Mouse (Mus musculus): ENCODE measurements at regions not wholly inside any gene's neighbourhood (a gene's known extent, or its start where the extent isn't known, plus 50 kb on each side); places are given as distances from the start of the nearest gene placed in this dataset.

- Histone ChIP-seq H3K27ac (replicated peaks) (no peak overlapping the region), H3K36me3 (no peaks in the 10 kb centered on the region), H3K4me1 (no peaks in the 10 kb centered on the region), H3K27me3 (replicated peaks) (no peaks in the 10 kb centered on the region), H3K4me3 (no peak overlapping the region), H3K9ac (no peak overlapping the region), H3K4me2 (no peak overlapping the region), H3K9me3 (no peaks in the 10 kb centered on the region)
- no peak for ATAC-seq (ENCODE audit: extremely low read depth, insufficient number of reproducible peaks, low FRiP score, low TSS enrichment)
- 39% methylated on average over 5 of the region's 5 CpGs for WGBS
Observed at GRCm38 (mm10) chr10:51291412-51292207, 188.8 kb upstream of the Gm49339 start.

DNA sequence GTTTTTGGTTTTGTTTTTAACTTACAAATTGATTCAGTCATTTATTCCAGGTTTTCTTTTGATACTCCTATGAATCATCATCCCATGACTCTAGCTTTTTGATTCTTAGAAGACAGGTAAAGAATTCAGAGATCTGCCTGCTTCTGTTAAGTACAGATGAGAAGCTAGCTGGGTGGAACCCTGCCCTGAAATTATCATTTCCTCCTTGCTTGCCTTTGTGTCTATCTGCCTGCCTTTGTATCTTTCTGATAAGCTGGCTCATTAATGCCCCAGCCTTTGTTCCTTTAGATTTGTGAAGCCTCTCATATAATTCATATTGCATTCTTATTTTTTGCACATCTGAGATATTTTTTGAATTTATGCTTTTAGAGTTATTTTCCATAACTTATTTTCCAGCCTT is 167.6 kb upstream of the Gm49339 start:
- no peak for ATAC-seq (ENCODE audit: extremely low read depth, insufficient number of reproducible peaks, low FRiP score, low TSS enrichment)
- Histone ChIP-seq H3K4me2 (no peak overlapping the region), H3K4me1 (no peaks in the 10 kb centered on the region), H3K9ac (no peak overlapping the region), H3K36me3 (no peaks in the 10 kb centered on the region), H3K27me3 (replicated peaks) (no peaks in the 10 kb centered on the region), H3K9me3 (no peaks in the 10 kb centered on the region), H3K27ac (replicated peaks) (no peak overlapping the region), H3K4me3 (no peak overlapping the region)

DNA sequence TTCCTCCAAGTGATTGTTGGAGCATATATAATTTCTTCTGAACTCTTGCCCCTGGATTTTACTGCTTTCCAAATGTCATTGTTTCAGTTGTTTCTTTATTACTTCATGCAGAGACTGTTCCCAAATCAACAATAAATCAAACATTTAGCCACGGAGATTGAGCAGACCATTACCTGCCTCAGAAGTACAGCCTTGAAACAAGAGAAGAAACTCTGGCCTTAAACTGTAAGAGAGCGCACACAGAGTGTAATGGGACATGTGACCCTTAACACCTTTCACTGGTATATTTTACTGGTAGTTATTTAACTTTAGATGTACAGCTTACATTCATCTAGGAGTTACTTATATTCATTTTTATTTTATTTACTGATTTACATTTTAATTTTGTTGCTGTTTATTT is 160.2 kb upstream of the Gm49339 start:
- 78% methylated on average over 2 of the region's 2 CpGs for WGBS
- no peak overlapping the region for H3K9ac ChIP-seq
- no peak overlapping the region for H3K4me3 ChIP-seq
- no peak overlapping the region for H3K27ac ChIP-seq (replicated peaks)
- ATAC-seq (ENCODE audit: extremely low read depth, insufficient number of reproducible peaks, low FRiP score, low TSS enrichment), result no peak
- H3K9me3 ChIP-seq, result no peaks in the 10 kb centered on the region
- no peaks in the 10 kb centered on the region for H3K4me1 ChIP-seq
- H3K27me3 ChIP-seq (replicated peaks), result no peaks in the 10 kb centered on the region
- H3K4me2 ChIP-seq, result no peak overlapping the region
- H3K36me3 ChIP-seq, result no peaks in the 10 kb centered on the region

- Histone ChIP-seq H3K9ac (no peak overlapping the region), H3K36me3 (no peaks in the 10 kb centered on the region), H3K9me3 (no peaks in the 10 kb centered on the region), H3K4me2 (no peak overlapping the region), H3K27me3 (replicated peaks) (no peaks in the 10 kb centered on the region), H3K4me1 (no peaks in the 10 kb centered on the region), H3K4me3 (no peak overlapping the region), H3K27ac (replicated peaks) (no peak overlapping the region)
- WGBS, result 66% methylated on average over 4 of the region's 4 CpGs
- ATAC-seq (ENCODE audit: extremely low read depth, insufficient number of reproducible peaks, low FRiP score, low TSS enrichment), result no peak
Observed at GRCm38 (mm10) chr10:51328772-51329171, 151.6 kb upstream of the Gm49339 start.

GRCm38 (mm10) chr10:51329386-51329785 is 151.0 kb upstream of the Gm49339 start:
- H3K4me3 ChIP-seq, result no peak overlapping the region
- ATAC-seq (ENCODE audit: extremely low read depth, insufficient number of reproducible peaks, low FRiP score, low TSS enrichment), result no peak
- no peak overlapping the region for H3K27ac ChIP-seq (replicated peaks)
- no peaks in the 10 kb centered on the region for H3K4me1 ChIP-seq
- WGBS, result 81% methylated on average over 2 of the region's 2 CpGs
- no peak overlapping the region for H3K9ac ChIP-seq
- no peaks in the 10 kb centered on the region for H3K27me3 ChIP-seq (replicated peaks)
- no peaks in the 10 kb centered on the region for H3K9me3 ChIP-seq
- no peaks in the 10 kb centered on the region for H3K36me3 ChIP-seq
- H3K4me2 ChIP-seq, result no peak overlapping the region
